Mouse (Mus musculus) mature B cell (primary cell): ENCODE data around the gene Srsf4.

Experiments
- in situ Hi-C: fragments of 300-500 bp; cut with MboI; formaldehyde crosslinking; loops from 2 replicates; pipeline ENCODE4 v1.14.3; 2019

The Srsf4 gene

DNA sequence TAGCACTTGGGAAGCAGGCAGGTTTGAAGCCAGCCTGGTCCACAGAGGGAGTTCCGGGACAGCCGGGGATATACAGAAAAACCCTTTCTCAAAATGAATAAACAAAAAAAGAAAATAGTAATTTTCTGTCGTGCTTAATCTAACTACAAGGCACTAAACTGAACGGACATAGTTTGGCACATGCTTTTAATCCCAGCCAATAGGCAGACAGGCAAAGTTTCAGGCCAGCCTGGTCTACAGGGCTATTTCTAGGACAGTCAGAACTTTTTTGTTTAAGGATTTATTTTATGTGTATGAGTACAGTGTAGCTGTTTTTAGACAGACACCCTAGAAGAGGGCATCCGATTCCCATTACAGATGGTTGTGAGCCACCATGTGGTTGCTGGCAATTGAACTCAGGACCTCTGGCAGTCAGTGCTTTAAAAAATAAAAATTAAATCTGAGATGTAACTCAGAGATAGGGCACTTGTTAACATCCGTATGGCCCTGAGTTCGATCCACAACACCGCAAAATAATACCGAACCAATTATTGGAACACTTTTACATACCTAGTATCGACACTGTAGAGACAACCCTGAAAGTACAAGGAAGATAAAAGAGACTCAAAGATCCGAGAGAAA, 635 bp upstream of the Srsf4 start:
- in situ Hi-C loops = no loop called here

DNA sequence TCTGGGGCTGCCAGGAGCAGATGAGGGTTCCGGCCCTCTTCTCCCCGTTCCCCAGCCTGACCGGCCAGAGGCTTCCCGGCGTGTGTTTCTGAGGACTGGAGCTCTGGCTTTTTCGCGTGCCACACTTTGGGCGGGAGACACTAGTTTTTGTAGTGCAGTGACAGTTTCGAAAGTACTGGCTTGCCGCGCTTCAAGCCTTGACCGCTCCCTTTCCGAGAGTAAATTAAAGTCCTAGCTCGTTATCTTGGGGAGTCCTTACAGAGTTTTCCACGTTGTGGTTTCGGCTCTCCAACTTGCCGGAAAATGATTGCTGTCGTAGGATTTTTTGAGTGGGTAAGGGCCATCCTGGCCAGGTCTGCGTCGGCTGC, 736 bp downstream of the Srsf4 start:
- in situ Hi-C loops = no loop called here

DNA sequence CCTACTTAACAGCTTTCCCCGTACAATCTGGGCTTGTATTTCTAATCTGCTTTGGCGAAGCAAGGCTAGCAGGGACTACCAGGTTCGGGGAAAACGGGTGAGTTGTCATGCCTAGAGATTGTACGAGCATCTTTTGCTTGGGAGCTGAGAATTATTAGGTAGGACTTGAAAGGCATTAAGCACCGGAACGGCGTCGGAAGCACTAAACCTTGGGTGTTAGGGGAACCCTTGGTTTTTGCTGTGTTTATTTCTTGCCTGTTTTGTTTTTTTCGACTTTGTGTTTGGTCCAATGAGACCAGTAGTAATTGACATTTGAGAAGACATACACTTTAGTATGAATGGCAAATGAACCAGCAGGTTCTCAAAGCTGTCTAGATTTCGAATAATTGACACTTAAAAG, 1.1 kb downstream of the Srsf4 start:
- in situ Hi-C loops = no loop called here

DNA sequence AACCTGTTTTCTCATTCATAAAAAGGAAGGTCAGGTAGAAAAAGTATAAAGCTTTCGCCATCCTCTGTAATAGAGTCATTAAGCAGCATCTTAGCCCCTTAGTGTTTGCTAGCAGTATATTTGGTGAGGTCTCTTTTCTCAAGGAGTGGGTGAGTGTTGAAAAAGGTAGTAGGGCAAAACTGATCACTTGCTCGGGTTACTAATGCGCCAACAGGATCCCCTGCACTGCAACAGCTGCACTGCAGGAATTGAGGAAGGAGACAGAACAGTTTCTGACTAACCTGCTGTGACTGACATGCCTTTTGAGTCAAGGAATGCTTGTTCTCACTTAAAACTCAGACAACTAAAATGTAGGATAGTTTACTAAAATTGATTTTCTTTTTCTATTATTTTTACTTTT, 1.8 kb downstream of the Srsf4 start:
- in situ Hi-C loops = no loop called here

DNA sequence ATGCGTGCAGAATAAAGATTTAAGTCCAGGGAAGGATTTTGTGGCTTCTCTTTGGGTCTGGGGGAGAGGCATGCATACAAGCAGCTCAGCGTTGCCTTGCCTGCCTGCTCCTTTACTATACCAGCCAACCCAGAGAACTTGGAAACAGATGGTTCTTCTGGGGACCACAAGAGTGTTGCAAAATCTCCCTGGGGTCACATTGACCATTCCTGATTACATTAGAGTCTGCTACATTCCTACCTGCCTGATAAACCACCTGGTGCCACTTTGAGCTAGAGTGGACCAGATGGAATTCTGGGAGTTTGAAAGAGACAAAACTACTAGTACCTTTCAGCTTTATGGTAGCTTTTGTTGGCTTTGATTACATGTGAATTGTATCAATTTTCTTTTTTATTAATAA, 3.4 kb downstream of the Srsf4 start:
- in situ Hi-C loops = no loop called here

DNA sequence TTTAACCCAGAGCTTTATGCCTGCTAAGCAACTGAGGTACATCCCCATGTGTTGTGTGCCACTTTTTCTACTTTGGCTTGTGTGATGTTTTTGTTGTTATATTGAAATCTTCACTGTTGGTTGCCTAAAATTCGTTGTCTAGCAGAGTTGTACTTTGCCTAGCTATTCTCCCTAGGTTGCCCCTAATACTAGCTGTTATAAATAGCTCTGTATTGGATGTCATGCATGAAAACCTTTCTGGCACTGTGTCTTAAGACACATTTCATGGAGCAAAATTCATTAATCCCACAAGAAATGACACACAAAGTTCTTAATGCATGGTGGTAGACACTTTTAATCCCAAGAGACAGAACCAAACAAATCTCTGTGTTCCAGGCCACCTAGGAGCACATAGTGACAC, 6.3 kb downstream of the Srsf4 start:
- in situ Hi-C loops = no loop called here

DNA sequence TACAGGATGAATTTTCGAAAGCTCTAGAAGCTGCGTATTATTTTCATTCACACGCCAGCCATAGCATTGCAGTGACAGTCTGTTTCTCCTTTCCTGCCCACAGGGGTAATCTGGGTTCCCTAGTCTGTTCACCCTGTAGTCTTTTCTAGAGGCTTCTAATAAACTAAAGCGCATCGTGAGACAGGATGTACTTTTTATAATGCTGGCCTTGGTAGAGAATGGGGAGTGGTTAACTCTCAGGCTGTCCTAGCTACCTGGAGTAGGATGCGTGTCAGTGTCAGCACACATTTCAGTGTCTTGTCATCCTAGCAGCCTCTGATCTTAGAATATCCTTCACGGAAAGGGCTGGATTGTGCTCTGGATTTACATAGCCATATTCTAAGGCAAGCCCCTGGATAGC, 7.9 kb downstream of the Srsf4 start:
- in situ Hi-C loops = no loop called here

DNA sequence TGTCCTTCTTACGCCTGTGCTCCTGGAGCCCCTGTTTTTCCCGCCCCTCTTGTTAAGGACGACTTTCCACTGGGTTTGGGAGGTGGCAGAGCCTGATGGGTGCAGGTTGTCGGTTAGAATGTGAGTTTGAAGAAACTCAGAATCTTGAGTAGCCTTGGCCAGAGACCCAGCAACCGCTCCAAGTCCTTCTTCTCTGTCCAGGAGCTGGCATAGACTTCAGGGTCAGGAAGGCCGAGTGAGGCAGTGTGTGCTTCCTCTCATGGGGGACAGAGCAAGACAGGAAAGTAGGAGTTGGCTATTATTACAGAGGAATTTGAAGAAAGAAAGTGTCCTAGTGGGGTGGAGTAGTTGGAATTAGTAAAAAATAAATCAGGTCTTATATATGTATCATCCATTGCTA, 10.2 kb downstream of the Srsf4 start:
- in situ Hi-C loops = no loop called here

DNA sequence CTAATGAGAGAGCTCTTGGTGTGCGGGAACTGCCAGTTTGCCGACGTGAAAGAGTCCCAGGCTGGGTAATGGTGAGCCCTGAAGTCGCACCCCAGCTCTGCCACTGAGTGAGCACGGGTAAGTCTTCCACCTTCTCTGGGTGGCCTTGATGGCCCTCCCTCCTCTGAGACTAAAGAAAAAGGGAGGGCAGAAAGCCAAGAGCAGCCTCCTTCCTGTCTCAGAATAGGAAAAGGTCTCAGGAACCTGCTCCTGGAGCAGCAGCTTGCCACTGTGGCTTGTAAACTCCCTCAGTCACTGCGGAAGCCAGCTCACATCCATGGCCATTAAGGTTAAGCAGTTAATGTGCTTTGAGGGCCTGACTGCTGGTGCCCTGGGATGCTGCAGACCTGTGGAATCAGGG, 12.0 kb downstream of the Srsf4 start:
- in situ Hi-C loops = no loop called here

DNA sequence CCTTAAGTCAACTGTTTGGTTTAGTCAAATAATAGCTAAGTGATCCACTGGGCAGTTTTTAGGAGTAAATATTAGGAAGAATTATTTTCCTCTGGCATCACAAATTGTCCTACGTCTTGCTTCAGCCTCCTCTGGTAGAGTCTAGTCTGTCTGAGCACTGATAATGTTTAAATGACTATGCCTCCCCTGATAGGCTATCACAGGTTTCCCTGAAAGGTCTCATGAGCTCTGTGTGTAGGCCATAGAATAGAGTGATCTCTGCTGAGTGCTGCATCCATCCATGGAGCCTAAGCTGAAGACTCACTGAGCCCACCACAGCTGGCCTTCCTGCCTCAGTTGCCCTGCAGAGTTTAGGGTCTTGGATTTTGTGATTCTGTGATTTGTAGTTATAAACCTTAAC, 15.1 kb downstream of the Srsf4 start:
- in situ Hi-C loops = no loop called here

DNA sequence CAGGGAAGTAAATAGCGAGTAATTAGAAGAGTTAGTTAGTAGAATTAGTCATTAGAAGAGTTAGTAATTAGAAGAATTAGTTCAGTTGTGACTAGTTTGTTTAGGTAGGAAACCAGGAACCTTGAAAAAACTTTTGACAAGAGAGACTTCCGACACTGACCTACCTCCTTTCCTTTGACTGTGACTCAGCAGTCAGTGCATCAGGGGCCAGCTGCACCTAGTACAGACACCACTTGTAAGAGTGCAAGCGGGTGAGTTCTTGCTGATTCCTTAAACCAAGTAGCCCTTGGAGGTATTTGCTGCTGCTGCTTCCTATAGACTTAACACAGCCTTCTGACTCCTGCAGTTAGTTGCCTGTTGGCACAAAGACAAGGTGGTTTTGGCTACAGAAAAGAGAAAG, 17.3 kb downstream of the Srsf4 start:
- in situ Hi-C loops = no loop called here

DNA sequence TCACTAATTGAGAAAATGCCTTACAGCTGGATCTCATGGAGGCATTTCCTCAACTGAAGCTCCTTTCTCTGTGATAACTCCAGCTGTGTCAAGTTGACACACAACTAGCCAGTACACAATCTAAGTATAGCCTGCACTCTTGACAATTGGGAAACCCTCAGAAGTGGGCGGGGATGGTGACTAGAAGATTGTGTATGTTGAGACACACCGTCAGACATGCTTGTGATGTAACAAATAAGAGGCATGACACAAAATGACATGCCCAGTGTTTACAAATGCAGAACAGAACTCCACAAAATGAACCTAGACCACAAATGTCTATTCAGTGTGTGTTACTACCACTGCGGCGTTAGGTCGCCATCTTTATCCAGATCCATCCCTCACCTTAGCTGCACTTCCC, 23.7 kb downstream of the Srsf4 start:
- in situ Hi-C loops = no loop called here

DNA sequence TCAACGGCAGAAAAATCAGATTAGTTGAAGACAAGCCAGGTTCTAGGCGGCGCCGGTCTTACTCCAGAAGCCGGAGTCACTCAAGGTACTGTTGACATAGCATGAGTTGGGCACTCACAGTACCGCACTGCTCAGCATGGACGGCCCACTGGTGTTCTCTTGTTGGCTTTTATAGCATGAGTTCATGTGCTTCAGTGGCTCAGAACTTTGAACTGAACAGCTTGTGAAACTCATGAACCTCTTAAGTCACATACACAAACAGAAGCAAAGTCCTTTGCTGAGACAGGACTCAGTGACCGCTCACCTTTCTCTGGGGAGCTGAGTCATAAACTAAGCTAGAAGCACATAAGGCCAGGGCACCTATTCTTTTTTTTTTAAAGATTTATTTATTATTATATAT, 24.4 kb downstream of the Srsf4 start:
- in situ Hi-C loops = no loop called here

DNA sequence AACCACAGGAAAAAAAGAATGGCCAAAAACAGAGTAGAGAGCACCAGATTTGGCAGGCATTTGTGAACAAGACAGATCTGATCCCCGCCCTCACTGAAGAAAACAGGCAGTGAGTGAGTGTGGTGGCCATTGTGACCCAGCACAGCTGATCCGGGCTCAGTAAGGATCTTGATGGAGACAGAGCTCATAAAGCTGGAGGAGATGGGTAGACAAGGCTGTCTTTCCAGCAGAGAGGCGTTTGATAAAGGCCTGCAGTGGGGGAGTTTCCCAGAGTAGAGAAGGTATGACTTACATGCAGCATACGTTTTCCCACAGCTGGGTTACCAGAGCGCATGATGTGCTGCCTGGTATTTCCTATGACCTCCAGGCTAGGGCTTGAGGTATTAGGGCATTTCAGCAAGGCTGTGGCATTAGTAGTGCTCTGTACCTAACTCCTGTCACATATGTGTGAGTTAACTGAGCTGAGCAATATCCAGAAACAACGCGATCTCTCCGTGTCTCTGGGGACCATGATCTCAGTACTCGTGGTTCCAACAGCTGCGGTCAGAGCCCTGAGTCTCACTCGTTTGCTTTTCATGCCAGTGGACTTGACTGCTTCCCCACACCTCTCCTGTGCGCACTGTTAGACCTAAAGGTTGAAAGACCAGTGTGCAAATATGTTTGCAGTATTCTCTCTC, 25.2 kb downstream of the Srsf4 start:
- in situ Hi-C loops = no loop called here

DNA sequence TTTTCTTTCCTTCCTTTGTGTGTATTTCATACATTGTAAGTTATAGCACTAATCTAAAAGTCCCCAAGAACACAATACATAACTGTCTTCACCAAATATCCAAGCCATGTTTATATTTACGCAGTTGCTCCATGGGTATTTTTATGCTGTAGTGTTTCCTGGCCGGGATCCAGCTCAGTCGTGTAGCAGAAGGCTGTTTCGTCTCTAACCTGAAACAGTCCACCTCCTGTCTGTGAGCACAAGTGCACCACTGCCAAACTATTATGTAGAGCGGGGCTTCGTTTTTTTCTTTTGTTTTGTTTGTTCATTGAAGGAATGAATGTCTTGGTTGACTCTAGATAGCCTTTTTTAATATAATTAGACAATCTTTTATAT, 25.8 kb downstream of the Srsf4 start:
- in situ Hi-C loops = no loop called here

DNA sequence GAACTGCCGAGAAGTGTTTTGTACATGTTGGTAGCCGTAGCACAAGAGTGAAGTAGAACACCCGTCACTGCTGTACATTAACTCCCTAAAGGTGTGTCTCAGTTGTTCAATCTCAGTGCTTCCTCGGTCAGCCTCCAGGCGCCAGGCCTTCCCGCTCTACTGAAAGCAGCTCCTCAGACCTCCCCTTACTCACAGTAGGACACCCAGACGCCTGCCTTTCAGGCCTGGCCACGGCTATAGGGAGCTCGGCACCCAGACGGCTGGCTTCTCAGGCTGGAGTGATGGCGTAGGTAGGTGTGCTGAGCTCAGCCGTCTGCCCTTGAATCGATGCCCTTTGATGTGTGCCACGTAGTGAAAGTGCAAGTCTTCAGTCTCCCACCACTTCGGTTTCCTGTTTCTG, 27.7 kb downstream of the Srsf4 start:
- in situ Hi-C loops = no loop called here

DNA sequence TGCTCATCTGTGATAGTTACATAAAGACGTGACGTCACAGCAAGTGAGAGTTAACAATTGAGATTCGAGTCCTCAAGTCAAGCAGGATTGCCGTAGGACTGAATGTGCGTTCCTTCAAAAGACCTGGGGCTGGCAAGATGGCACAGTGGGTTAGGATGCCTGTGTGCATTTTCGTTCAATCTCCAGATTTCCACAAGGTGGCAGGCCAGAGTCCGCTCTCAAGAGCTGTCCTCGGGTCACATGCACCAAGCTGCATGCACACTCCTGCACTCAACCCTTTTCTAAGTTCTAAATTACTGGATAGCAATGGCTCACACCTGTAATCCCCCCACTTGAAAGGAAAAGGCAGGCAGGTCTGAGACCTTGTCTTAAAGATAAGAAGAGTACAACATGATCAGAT, 31.1 kb downstream of the Srsf4 start:
- in situ Hi-C loops = no loop called here

DNA sequence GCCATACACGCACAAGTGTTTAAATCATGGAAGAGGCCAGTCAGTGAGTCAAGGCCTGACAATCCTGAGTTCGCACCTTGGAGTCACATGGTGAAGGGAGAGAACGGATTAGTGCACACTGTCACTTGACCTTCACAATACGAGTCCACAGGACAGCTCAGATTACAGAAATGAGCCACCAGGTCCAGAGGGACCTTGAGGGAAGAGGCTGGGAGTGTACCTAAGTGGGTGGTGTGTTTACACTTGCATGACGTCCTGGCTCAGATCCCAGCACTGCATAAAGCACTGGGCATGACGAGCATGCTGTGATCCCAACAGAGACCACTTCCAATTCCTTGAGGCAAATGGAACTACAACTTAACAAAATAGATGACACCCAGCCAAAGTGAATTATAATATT, 33.0 kb downstream of the Srsf4 start:
- in situ Hi-C loops = no loop called here

DNA sequence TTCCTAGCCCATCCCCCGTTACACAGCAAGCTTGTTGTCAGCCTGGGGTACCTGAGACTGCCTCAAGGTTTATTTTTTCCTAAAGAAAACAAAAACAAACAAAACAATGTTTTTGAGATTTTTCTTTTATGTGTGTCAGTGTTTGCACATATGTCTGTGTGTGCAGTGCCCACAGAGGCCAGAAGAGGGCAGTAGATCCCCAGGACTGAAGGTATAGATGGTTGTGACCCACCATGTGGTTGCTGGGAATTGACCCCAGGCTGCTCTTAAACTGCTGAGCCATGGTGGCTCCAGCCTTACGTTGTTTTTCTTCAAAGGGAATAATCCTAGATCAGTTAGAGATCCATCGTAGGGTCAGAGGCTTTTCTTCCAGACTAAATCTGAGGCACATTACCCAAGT, 34.5 kb downstream of the Srsf4 start:
- in situ Hi-C loops = no loop called here

DNA sequence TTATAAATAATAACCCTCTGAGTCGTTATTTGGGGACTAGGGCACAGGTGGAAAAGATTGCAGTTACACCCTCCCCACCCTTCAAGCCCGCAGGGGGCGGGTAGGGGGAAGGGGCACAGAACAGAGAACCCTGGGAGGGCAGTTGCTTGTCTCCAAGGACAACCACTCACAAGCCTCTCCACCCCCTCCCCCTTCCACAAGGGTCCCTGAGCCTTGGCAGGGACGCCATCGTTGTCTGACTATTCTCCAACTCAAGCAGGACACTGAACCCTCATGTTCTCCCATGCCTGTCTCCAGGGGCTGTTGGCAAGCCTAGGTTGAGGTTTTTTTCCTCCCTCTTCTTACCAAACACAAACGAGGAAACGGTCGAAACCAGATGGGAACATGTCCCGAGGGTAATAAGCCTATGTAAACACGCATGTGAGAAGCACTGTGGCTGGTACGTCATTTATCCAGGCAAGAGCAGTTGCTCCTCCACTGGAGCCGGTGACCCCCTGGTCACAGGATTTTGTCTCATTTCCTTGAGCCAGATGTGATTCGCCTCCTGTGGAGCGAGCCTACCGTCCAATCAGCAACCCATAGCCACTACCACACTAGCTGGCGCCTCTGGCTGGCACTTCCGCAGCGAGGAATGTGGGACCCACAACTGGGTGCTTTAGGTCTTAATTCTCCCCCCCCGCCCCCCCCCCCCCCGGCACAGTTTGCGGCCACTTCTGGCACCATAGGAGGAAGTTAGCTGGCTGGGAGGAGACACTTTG, 37.0 kb downstream of the Srsf4 start:
- in situ Hi-C loops = no loop called here

DNA sequence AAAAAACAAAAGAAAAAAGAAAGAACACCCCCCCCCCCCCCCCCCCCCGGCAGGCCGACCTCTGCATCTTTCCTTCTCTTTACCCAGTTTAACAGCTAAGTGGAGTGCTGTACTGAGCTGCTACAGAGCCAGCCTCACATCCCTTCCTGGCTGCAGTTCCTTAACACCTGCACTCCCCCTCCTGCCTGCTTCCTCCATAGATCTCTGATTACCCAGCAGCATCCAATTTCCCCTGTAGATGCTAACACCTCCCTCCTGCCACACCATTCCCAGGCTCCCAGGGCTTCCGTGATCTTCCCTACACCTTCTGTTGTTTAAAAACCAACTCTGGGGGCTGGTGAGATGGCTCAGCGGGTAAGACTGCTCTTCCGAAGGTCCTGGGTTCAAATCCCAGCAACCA, 38.1 kb downstream of the Srsf4 start:
- in situ Hi-C loops = no loop called here

DNA sequence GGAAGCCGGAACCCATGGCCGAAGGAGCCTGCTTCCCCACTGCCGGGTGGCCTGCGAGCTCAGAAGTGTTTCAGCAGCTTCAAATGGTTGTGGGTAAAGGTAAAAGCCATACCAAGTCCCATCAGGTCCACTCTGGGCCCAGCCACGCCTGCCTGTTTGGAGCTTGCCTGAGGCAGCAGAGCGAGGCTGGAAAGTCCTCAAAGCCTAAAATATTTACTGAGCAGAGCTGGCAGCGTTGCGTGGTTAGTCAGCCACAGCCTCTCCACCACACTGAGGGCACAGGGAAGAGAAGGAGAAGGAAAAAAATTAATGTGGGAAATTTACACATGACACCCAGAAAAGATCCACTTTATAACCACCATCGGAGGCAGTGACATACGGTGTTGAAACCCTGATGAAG, 40.1 kb downstream of the Srsf4 start:
- in situ Hi-C loops = no loop called here

DNA sequence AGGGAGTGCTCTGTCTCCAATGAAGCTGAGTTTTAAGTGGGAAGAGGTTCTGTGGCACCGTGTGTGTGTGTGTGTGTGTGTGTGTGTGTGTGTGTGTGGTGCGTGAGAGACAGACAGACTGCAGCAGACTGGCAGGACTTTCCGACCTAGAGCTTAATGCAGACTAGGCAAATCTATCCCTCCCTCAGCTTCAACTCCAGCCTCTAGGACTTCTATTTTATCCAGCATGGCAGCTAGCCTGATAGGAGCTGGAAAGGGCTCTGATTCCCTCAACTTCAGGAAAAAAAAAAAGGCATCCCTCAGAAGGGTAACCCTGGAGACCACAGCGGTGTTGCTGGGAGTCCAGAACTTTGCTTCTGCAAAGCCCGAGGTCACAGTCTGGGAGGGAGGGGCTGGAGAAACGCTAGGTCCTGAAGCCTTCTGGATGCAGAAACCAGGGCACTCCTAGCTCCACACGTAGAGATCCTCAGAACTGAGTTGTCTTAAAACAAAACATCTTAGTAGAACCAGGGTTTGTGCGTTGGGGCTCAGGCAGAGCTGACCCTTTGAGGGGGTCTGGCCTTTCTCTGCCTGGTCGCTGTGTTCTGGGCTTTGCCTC, 40.7 kb downstream of the Srsf4 start:
- in situ Hi-C loops = no loop called here
